Mouse (Mus musculus): Measurements from ENCODE around the gene Thap11. TPM values are rescaled to one million over a fixed set of nuclear protein-coding genes. Genes with fewer than 3 reads are reported as not detected.
A peak's percentile ranks its signal among the peaks of the same experiment; 100 is the strongest.
"Not testable (repeated sequence)": the region's sequence is repeated elsewhere in the genome, so short reads cannot be mapped to it uniquely, and the experiment has no call there.

The Thap11 gene
- polyA plus RNA-seq, 1 experiment from 2014 or later: 77.5 TPM

DNA sequence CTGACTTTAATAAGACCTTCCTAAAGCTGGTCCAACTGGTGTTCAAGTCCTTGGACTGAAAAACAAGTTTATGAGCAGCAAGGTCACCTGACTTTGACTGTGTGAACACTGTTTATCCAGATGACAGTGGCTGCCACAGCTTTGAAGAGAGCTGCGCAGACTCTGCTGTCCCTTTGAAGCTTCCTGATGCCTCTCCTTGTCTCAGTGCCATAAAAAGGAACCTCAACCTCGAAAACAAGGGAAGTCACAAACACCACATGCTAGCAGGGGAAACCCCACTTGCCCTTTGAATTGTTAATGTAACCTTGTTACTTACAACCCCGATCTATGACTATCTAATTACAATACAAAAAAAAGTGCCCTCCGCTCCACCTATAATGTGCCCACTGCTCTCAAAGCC, 29.4 kb upstream of the Thap11 start:
- H3K27ac ChIP-seq: no peak overlapping the region
- ATAC-seq (ENCODE audit: insufficient number of reproducible peaks, insufficient read depth, low FRiP score, low TSS enrichment, low read depth): no peak
- no peaks in the 10 kb centered on the region for H3K27me3 ChIP-seq
- peak overlapping the region; percentile 87 for H3K4me3 ChIP-seq
- peak overlapping the region; percentile 88 for H3K4me2 ChIP-seq
- WGBS: 80% methylated on average over 4 of the region's 4 CpGs
- H3K9me3 ChIP-seq: no peaks in the 10 kb centered on the region
- H3K4me1 ChIP-seq: peaks cover 19% of the 10 kb centered on the region
- H3K36me3 ChIP-seq: peaks cover 46% of the 10 kb centered on the region
- peak overlapping the region; percentile 92 for H3K9ac ChIP-seq

DNA sequence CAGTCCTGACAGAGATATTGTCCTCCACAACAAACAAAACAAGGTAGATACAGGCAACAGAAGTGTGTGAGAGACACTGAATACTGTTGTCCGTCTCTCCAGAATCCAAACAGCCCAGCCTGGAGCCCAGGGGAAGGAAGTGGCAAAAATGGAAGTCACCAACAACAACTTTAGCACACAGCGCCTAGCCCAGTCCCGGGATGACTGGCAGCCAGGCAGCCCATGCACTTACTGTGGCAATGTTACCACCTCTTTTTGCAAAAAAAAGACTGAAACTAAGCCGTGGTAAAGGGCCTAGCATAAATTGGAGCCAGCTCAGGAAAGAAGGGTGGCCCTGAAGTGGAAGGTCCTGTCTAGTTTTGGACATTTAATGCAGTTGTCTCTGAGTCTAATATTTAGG, 28.6 kb upstream of the Thap11 start:
- ATAC-seq (ENCODE audit: insufficient number of reproducible peaks, insufficient read depth, low FRiP score, low TSS enrichment, low read depth): no peak
- Histone ChIP-seq H3K4me2 (peak overlapping the region; percentile 88), H3K27ac (peak overlapping the region; percentile 71; the same call in 1 of the 2 replicates), H3K9ac (peak overlapping the region; percentile 92), H3K4me1 (peaks cover 19% of the 10 kb centered on the region), H3K4me3 (peak overlapping the region; percentile 87), H3K27me3 (no peaks in the 10 kb centered on the region), H3K36me3 (peaks cover 37% of the 10 kb centered on the region), H3K9me3 (no peaks in the 10 kb centered on the region)
- WGBS: 9% methylated on average over 4 of the region's 4 CpGs

DNA sequence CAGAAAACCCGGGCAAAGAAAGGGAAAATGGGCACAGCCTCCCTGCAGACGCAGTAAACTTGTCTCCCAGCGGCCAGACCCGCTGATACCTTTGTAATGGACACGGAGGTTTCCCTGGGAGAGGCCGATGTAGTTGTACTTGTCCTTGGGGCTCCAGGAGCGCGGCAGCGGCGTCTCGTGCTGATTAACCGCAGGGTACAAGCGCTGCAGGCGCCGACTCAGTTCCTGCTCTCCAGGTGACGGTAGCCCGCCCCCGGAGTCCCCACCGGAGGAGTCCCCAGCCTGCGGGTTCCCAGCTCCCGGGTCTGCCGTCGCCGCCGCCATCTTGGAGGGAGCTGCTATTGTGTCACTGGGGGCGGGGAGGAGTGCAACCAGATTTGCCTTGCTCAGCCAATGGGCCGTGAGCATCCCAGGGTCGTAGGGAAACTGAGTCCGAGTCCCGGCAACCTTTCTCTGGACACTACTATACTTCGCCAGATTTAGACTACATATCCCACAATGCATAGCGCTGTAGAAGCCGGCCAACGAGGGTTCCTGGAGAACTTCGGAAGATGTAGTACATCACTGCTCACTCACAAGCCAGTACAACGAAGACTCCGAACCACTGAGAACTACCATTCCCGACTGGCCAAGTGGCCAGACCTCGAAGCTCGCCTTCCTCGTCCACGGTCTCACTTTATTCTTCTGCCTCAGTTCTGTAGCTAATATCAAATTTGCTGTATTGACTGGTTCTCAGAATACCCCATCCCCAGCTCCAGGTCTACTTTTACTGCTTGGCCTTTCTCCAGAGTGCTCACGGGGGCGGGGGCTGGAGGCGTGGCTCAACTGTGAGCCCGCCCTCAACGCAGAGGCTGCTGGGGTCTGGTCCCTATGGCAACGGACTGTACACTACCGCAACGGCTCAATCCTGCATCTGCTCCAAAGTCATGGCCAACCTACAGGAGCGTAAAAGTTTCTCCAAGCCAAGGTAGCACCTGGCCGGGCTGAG, 27.8 kb upstream of the Thap11 start, which contains the start of the genes Ranbp10 and Tsnaxip1:
Gene Ranbp10, minus strand, starts transcription at position 490 of the 988 bp plus-strand sequence.
Gene Tsnaxip1, plus strand, starts transcription at position 871 of the 988 bp plus-strand sequence.
- WGBS: under 1% methylated on average over 52 of the region's 52 CpGs
- peak within 1 kb of the TSS; percentile 87 for H3K4me3 ChIP-seq
- peaks cover 19% of the 10 kb centered on the region for H3K4me1 ChIP-seq
- H3K36me3 ChIP-seq: peaks cover 31% of the 10 kb centered on the region
- H3K27me3 ChIP-seq: no peaks in the 10 kb centered on the region
- peak within 1 kb of the TSS; percentile 88 for H3K4me2 ChIP-seq
- H3K9ac ChIP-seq: peak within 1 kb of the TSS; percentile 92
- ATAC-seq (ENCODE audit: insufficient number of reproducible peaks, insufficient read depth, low FRiP score, low TSS enrichment, low read depth): peak; percentile 99
- H3K9me3 ChIP-seq: no peaks in the 10 kb centered on the region
- H3K27ac ChIP-seq: peak within 1 kb of the TSS; percentile 71

DNA sequence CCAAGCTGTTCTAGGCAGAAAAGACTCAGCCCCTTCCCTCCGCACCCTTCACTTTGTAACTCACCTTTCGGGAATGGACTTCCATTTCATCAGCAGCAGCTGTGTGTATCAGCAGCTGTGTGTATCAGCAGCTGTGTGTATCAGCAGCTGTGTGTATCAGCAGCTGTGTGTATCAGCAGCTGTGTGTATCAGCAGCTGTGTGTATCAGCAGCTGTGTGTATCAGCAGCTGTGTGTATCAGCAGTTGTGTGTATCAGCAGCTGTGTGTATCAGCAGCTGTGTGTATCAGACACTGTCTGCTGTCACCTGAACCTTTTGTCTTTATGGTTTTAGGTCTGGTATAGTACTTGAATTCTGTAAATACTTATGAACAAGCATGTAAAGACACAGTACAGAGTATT, 21.2 kb upstream of the Thap11 start:
- not testable (repeated sequence) for H3K36me3 ChIP-seq; H3K9ac ChIP-seq; H3K27ac ChIP-seq; H3K4me3 ChIP-seq; ATAC-seq (ENCODE audit: insufficient number of reproducible peaks, insufficient read depth, low FRiP score, low TSS enrichment, low read depth); H3K4me1 ChIP-seq; H3K4me2 ChIP-seq; H3K9me3 ChIP-seq; H3K27me3 ChIP-seq
- WGBS: 91% methylated on average over 2 of the region's 2 CpGs

DNA sequence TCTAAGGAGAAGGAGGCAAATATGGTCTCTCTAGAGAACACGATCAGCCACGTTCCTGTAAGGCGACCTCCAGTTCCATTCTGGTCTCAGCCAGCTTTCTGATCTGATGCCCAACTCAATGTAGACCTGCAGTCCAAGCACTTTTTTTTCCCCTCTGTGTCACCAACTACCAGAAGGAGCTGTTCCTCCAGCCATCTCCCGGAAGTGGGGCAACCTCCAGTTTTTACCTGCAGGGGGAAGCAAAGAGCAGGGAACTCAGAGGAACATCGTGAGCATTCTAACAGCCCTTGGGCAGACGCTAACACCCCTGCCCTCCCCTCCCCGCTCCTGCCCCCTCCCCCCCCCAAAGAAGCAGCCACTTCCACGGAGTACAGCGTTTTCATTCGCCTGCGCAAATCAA, 19.6 kb upstream of the Thap11 start:
- WGBS: 23% methylated on average over 11 of the region's 11 CpGs
- no peak overlapping the region for H3K4me2 ChIP-seq
- H3K9ac ChIP-seq: no peak overlapping the region

DNA sequence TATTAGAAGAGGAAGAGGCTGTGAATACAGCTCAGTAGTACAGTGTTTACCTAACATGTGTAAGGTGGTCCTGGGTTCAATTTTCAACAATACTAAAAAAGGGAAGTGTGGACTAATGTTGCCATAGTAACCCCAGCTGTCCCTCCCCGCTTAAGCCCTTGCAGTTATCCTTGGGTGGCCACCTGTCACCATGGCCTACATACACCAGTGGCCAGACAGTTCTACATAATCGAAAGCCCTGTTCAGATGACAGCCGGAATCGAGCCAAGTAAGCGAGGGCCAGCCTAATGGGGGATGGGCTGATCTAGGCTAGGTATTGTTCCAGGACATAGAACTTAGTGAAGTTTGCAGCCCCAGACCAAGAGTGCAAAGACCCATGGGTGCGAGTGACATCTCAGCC, 17.9 kb upstream of the Thap11 start:
- H3K4me1 ChIP-seq: no peaks in the 10 kb centered on the region
- no peak overlapping the region for H3K27ac ChIP-seq
- no peak for ATAC-seq (ENCODE audit: insufficient number of reproducible peaks, insufficient read depth, low FRiP score, low TSS enrichment, low read depth)
- 79% methylated on average over 6 of the region's 6 CpGs for WGBS
- no peak overlapping the region for H3K9ac ChIP-seq
- no peak overlapping the region for H3K4me3 ChIP-seq
- no peaks in the 10 kb centered on the region for H3K27me3 ChIP-seq
- H3K36me3 ChIP-seq: peaks cover 11% of the 10 kb centered on the region
- H3K9me3 ChIP-seq: peaks cover 4% of the 10 kb centered on the region; the same call in 1 of the 2 replicates
- no peak overlapping the region for H3K4me2 ChIP-seq

More for the DNA sequence above, 19.6 kb upstream of the Thap11 start:
- H3K4me3 ChIP-seq: no peak overlapping the region
- H3K27ac ChIP-seq: no peak overlapping the region
- no peaks in the 10 kb centered on the region for H3K4me1 ChIP-seq
- no peaks in the 10 kb centered on the region for H3K9me3 ChIP-seq
- no peaks in the 10 kb centered on the region for H3K36me3 ChIP-seq
- no peak for ATAC-seq (ENCODE audit: insufficient number of reproducible peaks, insufficient read depth, low FRiP score, low TSS enrichment, low read depth)
- H3K27me3 ChIP-seq: no peaks in the 10 kb centered on the region

DNA sequence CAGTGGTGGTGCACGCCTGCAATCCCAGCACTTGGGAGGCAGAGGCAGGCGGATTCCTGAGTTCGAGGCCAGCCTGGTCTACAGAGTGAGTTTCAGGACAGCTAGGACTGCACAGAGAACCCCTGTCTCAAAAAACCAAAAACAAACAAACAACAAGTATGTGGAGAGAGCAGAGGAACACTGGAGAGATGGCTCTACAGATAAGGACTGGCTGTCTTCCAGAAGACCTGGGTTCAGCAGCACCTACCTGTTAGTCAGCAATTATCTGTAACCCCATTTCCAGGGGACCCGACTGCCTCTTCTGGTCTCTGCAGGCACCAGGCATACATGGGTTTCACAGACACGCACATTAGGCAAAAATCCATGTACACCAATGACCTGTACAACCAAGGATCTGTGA, 15.7 kb upstream of the Thap11 start:
- no peaks in the 10 kb centered on the region for H3K4me1 ChIP-seq
- no peak overlapping the region for H3K4me3 ChIP-seq
- peaks cover 30% of the 10 kb centered on the region for H3K36me3 ChIP-seq
- peaks cover 4% of the 10 kb centered on the region; the same call in 1 of the 2 replicates for H3K9me3 ChIP-seq
- no peak overlapping the region for H3K27ac ChIP-seq
- no peak overlapping the region for H3K9ac ChIP-seq
- ATAC-seq (ENCODE audit: insufficient number of reproducible peaks, insufficient read depth, low FRiP score, low TSS enrichment, low read depth): no peak
- 90% methylated on average over 5 of the region's 5 CpGs for WGBS
- H3K4me2 ChIP-seq: no peak overlapping the region
- no peaks in the 10 kb centered on the region for H3K27me3 ChIP-seq

DNA sequence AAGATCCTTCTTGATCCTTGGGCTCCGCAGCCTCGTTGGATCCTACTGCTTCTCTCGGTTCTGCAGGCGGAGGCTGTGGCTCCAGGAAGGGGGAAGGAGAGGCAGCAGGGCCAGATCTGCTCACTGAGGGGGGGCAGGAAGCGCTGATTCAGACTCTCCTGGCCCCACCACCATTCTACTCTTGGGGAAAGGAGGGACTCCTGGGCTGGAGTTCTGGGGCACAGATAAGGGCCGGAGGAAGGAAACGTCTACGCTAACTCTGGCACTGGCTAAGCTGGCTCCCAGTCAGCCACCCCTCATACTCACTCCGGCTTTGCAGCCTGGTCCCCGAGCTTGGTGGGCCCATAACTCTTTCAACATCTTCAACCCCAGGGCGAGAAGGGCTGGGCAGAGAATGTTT, 8.3 kb upstream of the Thap11 start:
- 89% methylated on average over 11 of the region's 11 CpGs for WGBS
- Histone ChIP-seq H3K27me3 (no peaks in the 10 kb centered on the region), H3K27ac (no peak overlapping the region), H3K4me3 (no peak overlapping the region), H3K4me2 (no peak overlapping the region), H3K4me1 (peaks cover 8% of the 10 kb centered on the region), H3K36me3 (peaks cover 78% of the 10 kb centered on the region), H3K9me3 (no peaks in the 10 kb centered on the region), H3K9ac (no peak overlapping the region)
- ATAC-seq (ENCODE audit: insufficient number of reproducible peaks, insufficient read depth, low FRiP score, low TSS enrichment, low read depth): no peak

DNA sequence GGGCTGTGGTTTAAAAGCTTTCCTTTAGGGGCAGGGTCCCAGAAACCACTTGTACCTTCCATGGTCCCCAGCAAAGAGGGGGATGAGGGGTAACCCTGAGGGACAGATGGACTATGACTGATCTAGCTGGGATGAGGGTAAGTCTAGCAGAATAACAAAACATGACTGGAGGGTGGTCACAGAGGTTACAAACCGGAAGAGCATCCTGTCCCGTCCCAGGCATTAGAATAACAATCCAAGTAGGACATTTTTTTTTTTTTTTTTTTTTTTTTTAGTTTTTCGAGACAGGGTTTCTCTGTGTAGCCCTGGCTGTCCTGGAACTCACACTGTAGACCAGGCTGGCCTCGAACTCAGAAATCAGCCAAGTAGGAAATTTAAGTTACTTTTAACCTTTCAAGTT, 4.9 kb upstream of the Thap11 start:
- H3K4me1 ChIP-seq: peaks cover 11% of the 10 kb centered on the region
- H3K9me3 ChIP-seq: no peaks in the 10 kb centered on the region
- no peak overlapping the region for H3K27ac ChIP-seq
- no peaks in the 10 kb centered on the region for H3K27me3 ChIP-seq
- no peak overlapping the region for H3K9ac ChIP-seq
- WGBS: 89% methylated on average over 3 of the region's 4 CpGs
- peak overlapping the region; percentile 72; the same call in 1 of the 2 replicates for H3K4me2 ChIP-seq
- no peak for ATAC-seq (ENCODE audit: insufficient number of reproducible peaks, insufficient read depth, low FRiP score, low TSS enrichment, low read depth)
- no peak overlapping the region for H3K4me3 ChIP-seq
- H3K36me3 ChIP-seq: peaks cover 49% of the 10 kb centered on the region

DNA sequence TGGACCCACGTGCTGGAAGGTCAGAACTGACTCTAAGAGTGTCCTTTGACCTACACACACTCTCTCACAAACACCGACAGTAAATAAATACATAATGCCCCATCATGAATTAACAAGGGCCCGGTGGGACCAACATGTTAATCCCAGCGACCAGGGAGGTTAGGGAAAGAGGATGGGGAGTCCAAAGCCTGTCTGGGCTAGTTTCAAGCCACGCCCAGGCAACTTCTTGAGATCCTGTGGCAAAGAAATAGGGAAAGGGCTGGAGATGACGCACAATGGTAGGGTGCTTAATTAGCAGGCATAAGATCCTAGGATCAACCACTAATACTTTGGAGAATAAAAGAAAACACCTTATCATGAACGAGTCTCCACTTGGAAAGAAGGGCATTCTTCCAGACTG, 4.3 kb upstream of the Thap11 start:
- peaks cover 11% of the 10 kb centered on the region for H3K4me1 ChIP-seq
- H3K27me3 ChIP-seq: no peaks in the 10 kb centered on the region
- peak overlapping the region; percentile 44; the same call in 1 of the 2 replicates for H3K9ac ChIP-seq
- H3K36me3 ChIP-seq: peaks cover 43% of the 10 kb centered on the region
- H3K4me2 ChIP-seq: peak overlapping the region; percentile 72
- H3K9me3 ChIP-seq: no peaks in the 10 kb centered on the region
- no peak overlapping the region for H3K27ac ChIP-seq
- peak overlapping the region; percentile 12; the same call in 1 of the 2 replicates for H3K4me3 ChIP-seq
- ATAC-seq (ENCODE audit: insufficient number of reproducible peaks, insufficient read depth, low FRiP score, low TSS enrichment, low read depth): no peak
- 72% methylated on average over 7 of the region's 7 CpGs for WGBS

DNA sequence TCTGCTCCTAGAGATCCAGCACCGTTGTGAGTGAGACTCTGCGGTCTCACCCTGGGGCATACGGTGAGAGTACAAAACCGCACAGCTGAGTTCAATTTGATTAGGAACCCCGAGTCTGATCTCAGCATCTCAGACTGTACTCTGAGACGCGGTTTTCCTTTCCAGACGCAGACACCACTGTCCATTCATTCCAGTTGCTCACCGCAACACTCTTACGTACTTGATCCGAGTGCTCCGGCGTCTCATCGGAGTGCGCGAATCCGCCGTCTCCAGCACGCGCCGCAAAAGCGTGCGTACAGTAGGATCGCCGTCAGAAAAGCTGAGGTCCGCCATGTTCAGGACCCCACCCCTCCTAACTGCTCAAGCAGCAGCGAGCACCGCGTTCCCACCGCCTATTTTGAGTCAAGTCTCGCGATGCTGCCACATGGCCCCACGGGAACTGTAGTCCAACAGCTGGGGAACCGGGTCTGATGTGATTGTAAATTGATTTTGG, 3.2 kb upstream of the Thap11 start:
- peak overlapping the region; percentile 85 for H3K9ac ChIP-seq
- H3K4me3 ChIP-seq: peak overlapping the region; percentile 70
- peak overlapping the region; percentile 72 for H3K4me2 ChIP-seq
- H3K4me1 ChIP-seq: peaks cover 20% of the 10 kb centered on the region
- peaks cover 32% of the 10 kb centered on the region for H3K36me3 ChIP-seq
- ATAC-seq (ENCODE audit: insufficient number of reproducible peaks, insufficient read depth, low FRiP score, low TSS enrichment, low read depth): peak; percentile 77
- WGBS: under 1% methylated on average over 34 of the region's 34 CpGs
- H3K27me3 ChIP-seq: no peaks in the 10 kb centered on the region
- no peaks in the 10 kb centered on the region for H3K9me3 ChIP-seq
- H3K27ac ChIP-seq: peak overlapping the region; percentile 89

All from embryonic facial prominence, embryonic 13.5 days (tissue).